Mouse (Mus musculus) neural tube, embryonic 10.5 days (tissue): ENCODE data around the gene Ccdc191.

ENCODE experiments used
- DNase-seq: peaks from one replicate; pipeline ENCODE4 v3.0.0-alpha.2; 2017; ENCODE audit warnings: low spot score; ENCODE audit errors: extremely low spot score

The Ccdc191 gene

DNA sequence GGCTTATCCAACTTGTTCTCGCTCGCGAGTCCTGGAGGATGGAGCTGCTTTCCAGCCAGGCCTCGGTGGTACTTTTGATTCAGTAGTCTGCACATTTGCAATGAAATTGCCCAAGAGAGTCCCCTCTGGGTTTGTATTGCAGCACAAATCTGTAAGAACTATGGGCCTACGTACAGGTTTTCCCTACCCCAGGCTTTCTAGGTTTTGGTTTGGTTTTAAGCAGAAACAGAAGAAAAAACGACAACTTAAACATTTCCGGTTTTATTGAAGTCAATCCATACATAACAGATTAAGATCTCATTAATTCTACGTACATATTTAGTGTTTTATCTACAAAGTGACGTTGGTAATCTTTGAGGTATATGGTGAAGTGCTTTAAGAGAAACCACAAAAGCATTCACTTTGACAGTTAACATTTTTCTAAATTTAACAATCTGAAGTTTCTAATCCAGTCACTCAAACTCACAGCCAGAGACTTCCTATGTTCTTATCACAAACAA is 90.6 kb downstream of the Ccdc191 start:
- no peak for DNase-seq

- DNase-seq: no peak
These were observed 96.7 kb downstream of the Ccdc191 start for GRCm38 (mm10) chr16:43986299-43986698.

DNA sequence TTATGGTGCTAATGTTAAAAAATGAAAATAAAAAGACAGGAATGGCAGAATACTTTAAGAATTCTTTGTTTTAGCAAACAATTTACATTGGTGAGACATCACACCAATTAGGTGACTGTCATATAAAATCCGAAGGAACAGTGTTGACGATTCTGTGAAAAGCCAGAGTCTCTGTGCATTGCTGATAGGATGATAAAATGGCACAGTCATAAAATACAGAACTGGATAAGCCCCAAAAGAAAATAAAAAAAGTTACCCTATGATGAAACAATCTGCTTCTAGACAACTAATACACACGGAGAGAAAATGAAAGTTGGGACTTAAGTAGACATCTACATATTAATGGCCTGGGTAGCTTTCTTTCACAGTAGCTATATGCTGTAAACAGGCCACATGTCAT is 105.0 kb downstream of the Ccdc191 start:
- no peak for DNase-seq

GRCm38 (mm10) chr16:43999111-43999510 is 109.5 kb downstream of the Ccdc191 start:
- DNase-seq: no peak

DNA sequence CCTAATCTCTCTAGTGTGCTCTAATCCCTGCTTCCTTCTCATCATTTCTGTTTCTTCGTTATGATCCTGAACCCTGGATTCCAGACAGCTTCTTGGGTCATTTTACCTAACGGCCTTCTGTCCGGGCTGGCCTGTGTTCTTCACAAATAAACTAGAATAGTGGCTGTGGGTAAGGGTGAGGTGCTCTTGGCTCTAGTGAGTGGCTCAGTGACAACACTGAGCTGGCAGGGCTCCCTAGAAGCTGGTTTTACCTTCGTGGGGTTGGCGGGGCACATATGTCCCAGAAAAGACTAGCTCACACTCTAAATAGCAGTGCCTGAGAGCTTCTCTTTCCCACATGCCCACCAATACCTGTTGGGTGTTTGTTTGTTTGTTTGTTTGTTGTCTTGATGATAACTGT is 109.9 kb downstream of the Ccdc191 start:
- DNase-seq: no peak

GRCm38 (mm10) chr16:44002086-44002485 is 112.5 kb downstream of the Ccdc191 start:
- DNase-seq: no peak

GRCm38 (mm10) chr16:44011010-44011409 is 121.4 kb downstream of the Ccdc191 start:
- DNase-seq: no peak
